Mouse (Mus musculus) WW6 (cell line): Measurements from ENCODE around the gene Ppp1r11.

Experiments
- DNase-seq: peaks from one replicate; pipeline ENCODE4 v3.0.0-alpha.2; 2013; ENCODE audit warnings: low read depth, low spot score

The Ppp1r11 gene

DNA sequence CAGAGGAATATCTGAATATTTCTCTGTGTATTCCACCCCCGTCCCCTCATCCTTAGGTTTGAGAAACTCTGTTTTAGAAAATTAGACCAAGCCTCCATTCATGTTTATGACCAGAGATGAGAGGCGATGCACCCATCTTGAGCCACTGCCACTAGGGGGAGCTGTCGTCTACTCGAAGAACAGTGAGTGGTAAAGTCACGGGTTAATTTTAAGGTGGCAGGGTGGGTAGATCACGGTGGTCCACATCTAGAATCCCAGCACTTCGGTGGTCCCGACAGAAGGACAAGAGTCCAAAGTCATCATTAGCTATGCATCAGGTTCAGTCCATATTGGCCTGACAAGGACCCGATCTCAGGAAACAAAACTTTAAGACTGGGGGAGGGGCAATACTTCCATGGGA, 36.5 kb downstream of the Ppp1r11 start:
- no peak for DNase-seq

DNA sequence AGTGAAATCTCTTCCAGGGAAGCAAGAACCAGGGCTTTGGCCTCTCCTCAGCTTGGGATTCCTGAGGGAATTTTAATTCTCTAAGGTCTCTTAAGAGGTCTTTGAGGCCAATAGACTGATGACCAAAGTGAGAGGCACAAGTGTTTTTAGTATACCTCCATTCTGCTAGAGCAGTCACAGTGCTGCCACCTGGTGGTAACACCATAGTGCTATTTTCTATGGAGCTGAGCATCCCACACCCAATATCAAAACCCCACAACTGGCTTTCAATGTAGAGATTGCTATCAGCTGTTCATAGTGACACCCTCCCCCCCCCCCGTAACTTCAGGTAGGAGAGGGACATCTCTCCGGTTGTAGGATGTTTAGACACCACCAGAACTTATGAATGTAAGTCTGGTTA, 37.4 kb downstream of the Ppp1r11 start:
- no peak for DNase-seq

DNA sequence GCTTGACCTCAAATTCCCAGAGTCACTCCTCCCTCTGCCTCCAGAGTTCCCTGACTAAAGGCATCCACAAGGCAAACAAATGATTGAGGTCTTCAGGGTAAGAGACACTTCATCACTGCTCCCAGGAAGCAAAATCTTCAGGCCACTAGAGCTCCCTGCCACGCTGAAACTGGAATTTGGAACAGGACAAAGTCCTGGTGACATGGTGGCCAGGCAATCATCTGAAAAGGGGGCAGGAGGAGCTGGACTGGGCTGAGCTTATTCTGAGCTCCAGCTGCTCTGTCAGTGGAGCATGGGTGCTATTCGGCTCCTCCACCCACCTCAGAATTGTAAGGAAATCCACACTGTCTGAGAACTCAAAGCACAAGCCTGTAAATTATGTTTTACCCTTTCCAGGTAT, 39.5 kb downstream of the Ppp1r11 start:
- no peak for DNase-seq

DNA sequence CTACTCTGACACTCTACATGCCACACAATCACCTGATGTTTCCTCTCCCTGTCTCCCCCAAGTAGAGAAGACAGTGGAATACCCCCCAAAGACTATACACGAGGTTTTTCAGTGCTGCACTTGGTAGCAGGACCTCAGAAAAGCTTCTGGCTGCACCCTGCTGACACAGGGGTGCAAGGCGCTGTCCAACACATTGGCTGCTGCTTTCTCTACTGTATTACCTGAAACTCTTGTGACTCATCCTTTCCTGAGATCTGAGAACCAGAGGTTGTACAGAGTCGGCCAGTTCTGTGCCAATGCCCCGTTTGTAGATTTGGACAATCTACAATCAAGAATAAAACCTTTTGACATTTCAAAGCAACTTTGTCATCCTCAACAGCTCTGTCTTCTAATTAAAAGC, 41.7 kb downstream of the Ppp1r11 start:
- DNase-seq = no peak

DNA sequence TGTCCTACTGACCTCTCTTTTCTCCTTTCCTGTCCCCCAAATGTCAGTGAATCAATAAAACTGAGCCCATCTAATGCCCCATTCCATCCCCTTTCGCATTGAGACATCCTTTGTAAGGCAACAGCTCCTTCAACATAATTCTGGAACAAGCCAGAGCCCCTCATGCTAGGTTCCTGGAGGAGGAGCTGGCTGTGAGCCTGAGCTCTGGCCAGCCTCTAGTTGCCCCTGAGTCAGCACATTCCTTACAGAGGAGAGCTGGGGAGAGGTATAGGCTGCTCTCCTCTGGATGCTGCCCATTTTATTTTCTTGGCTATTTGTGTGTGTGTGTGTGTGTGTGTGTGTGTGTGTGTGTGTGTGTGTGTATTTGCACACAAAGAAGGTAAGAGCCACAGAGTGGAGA, 43.3 kb downstream of the Ppp1r11 start:
- DNase-seq = no peak

DNA sequence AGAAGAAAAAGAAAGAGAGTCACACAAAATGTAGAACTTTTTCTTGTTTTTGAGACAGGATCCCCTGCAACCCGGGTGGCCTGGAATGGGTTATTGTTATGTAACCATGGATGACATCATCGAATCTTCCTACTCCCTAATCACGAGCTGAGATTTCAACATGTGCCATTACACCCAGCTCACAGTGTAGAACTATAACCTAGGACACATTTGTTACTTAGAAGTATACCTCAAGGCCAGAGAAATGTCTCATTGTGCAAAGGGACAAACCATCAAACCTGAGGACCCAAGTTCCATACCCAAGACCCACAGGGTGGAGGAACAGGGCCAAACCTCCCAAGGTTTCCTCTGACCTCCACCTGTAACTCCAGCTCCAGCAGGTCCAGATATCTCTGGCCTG, 47.9 kb downstream of the Ppp1r11 start:
- DNase-seq = no peak

DNA sequence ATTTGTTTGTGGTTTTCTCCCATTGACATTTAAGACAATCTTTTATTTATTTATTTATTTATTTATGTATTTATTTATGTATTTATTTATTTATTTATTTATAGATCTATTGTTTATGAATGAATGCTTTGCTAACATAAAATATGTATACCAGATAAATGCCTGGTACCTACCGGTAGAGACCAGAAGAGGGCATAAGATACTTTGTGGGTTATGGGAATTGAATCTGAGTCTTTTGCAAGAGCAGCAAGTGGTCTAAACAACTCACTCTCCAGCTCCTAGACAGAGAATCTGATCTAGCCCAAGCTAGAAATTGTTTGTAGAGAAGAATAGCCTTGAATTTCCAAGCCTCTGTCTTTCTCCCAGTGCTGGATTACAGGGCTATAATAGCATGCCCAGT, 50.9 kb downstream of the Ppp1r11 start:
- DNase-seq = no peak

DNA sequence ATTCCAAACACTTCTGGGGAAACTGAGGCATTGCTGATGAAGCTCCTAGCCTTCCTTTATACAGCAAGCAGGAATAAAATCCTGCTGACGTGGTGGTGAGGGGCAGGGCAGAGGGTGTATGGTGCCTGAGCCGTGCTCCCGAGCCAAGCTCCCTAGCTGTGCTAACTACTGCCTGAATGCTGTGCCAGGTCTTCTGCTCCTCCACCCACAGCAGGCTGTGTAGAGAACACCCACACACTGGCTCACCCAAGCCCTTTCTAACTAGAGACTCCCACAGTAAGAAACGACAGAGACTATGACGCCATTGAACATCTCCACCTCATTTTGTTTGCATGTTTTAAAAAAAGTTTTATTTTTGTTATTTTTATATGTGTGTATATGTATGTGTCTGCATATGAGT, 51.5 kb downstream of the Ppp1r11 start:
- DNase-seq = no peak

DNA sequence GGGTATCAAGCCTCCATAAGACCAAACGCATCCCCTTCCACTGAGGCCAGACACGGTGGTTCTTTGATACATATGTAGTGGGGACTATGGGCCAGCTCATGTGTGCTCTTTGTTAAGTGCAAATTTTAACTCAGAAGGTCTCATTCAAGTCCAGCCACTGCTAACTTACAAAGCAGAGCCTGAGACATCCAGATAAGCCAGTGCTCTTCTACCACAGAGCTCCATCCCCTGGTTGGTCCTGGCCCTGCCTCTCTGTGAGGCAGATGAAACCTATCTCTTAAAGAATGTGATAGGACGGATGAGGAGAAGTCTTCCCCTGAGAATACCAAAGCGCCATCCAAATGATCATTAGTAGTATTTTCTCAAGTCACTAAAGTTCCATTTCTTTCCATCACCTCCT, 52.2 kb downstream of the Ppp1r11 start:
- no peak for DNase-seq
